Mouse (Mus musculus): ENCODE measurements at regions not wholly inside any gene's neighbourhood (a gene's known extent, or its start where the extent isn't known, plus 50 kb on each side); places are given as distances from the start of the nearest gene placed in this dataset.

DNA sequence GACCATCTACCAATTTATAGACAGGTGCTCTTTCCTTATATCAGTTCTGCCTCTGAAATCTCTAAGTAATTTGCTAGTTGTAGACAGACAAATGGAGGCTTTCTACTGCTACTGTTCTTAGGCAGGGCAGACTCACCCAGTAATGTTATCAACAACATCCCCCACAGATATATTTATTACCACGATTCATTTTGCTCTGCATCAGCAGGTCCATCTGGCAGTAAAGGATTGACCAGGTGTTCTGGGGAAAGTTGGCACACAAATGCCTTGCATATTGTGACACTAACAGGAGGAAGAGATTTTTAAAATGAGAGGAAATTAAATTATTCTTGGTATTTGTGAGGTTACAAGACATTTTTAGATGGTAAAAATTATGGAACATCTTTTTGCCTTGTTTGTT, 627.3 kb upstream of the Tmprss15 start:
- WGBS = 66% methylated on average over 1 of the region's 1 CpGs
- ATAC-seq (replicated peaks; ENCODE audit: extremely low read depth, insufficient read depth, low FRiP score) = no peak
- H3K4me2 ChIP-seq (ENCODE audit: low read depth, low read length) = no peak overlapping the region

GRCm38 (mm10) chr16:79692444-79692843, 601.5 kb upstream of the Tmprss15 start:
- Histone ChIP-seq H3K27me3 (ENCODE audit: control insufficient read depth, insufficient read depth, low read length) (no peaks in the 10 kb centered on the region), H3K27ac (ENCODE audit: low read length) (no peak overlapping the region), H3K9ac (ENCODE audit: low read length) (no peak overlapping the region), H3K9me3 (replicated peaks; ENCODE audit: control insufficient read depth, low read length) (no peaks in the 10 kb centered on the region), H3K4me1 (ENCODE audit: control insufficient read depth, insufficient read depth, low read length) (no peaks in the 10 kb centered on the region), H3K4me3 (ENCODE audit: low read length) (no peak overlapping the region), H3K4me2 (ENCODE audit: low read depth, low read length) (no peak overlapping the region), H3K36me3 (ENCODE audit: control insufficient read depth, insufficient read depth) (no peaks in the 10 kb centered on the region)
- no peak for ATAC-seq (replicated peaks; ENCODE audit: extremely low read depth, insufficient read depth, low FRiP score)
- WGBS = 67% methylated on average over 2 of the region's 2 CpGs

More for the DNA sequence above, 627.3 kb upstream of the Tmprss15 start:
- no peaks in the 10 kb centered on the region for H3K4me1 ChIP-seq (ENCODE audit: control insufficient read depth, insufficient read depth, low read length)
- no peak overlapping the region for H3K9ac ChIP-seq (ENCODE audit: low read length)
- H3K4me3 ChIP-seq (ENCODE audit: low read length) = no peak overlapping the region
- H3K36me3 ChIP-seq (ENCODE audit: control insufficient read depth, insufficient read depth) = no peaks in the 10 kb centered on the region
- H3K9me3 ChIP-seq (replicated peaks; ENCODE audit: control insufficient read depth, low read length) = no peaks in the 10 kb centered on the region
- H3K27ac ChIP-seq (ENCODE audit: low read length) = no peak overlapping the region
- H3K27me3 ChIP-seq (ENCODE audit: control insufficient read depth, insufficient read depth, low read length) = no peaks in the 10 kb centered on the region

- H3K4me2 ChIP-seq (ENCODE audit: low read depth, low read length) = no peak overlapping the region
Observed at GRCm38 (mm10) chr16:79651162-79651741, 560.4 kb upstream of the Tmprss15 start.

GRCm38 (mm10) chr16:79640898-79641297, 550.0 kb upstream of the Tmprss15 start:
- Histone ChIP-seq H3K27ac (ENCODE audit: low read length) (no peak overlapping the region), H3K4me3 (ENCODE audit: low read length) (no peak overlapping the region), H3K4me2 (ENCODE audit: low read depth, low read length) (no peak overlapping the region), H3K9me3 (replicated peaks; ENCODE audit: control insufficient read depth, low read length) (no peaks in the 10 kb centered on the region), H3K4me1 (ENCODE audit: control insufficient read depth, insufficient read depth, low read length) (no peaks in the 10 kb centered on the region), H3K9ac (ENCODE audit: low read length) (no peak overlapping the region), H3K27me3 (ENCODE audit: control insufficient read depth, insufficient read depth, low read length) (no peaks in the 10 kb centered on the region), H3K36me3 (ENCODE audit: control insufficient read depth, insufficient read depth) (no peaks in the 10 kb centered on the region)
- ATAC-seq (replicated peaks; ENCODE audit: extremely low read depth, insufficient read depth, low FRiP score) = no peak
- 82% methylated on average over 3 of the region's 3 CpGs for WGBS

More at GRCm38 (mm10) chr16:79651162-79651741, 560.4 kb upstream of the Tmprss15 start:
- Histone ChIP-seq H3K36me3 (ENCODE audit: control insufficient read depth, insufficient read depth) (no peaks in the 10 kb centered on the region), H3K4me1 (ENCODE audit: control insufficient read depth, insufficient read depth, low read length) (no peaks in the 10 kb centered on the region), H3K27me3 (ENCODE audit: control insufficient read depth, insufficient read depth, low read length) (no peaks in the 10 kb centered on the region), H3K27ac (ENCODE audit: low read length) (no peak overlapping the region), H3K4me3 (ENCODE audit: low read length) (no peak overlapping the region), H3K9ac (ENCODE audit: low read length) (no peak overlapping the region), H3K9me3 (replicated peaks; ENCODE audit: control insufficient read depth, low read length) (no peaks in the 10 kb centered on the region)
- 71% methylated on average over 6 of the region's 6 CpGs for WGBS
- ATAC-seq (replicated peaks; ENCODE audit: extremely low read depth, insufficient read depth, low FRiP score) = no peak

GRCm38 (mm10) chr16:79627139-79627538, 536.2 kb upstream of the Tmprss15 start:
- 56% methylated on average over 1 of the region's 1 CpGs for WGBS
- no peaks in the 10 kb centered on the region for H3K27me3 ChIP-seq (ENCODE audit: control insufficient read depth, insufficient read depth, low read length)
- no peaks in the 10 kb centered on the region for H3K9me3 ChIP-seq (replicated peaks; ENCODE audit: control insufficient read depth, low read length)
- H3K4me2 ChIP-seq (ENCODE audit: low read depth, low read length) = no peak overlapping the region
- no peaks in the 10 kb centered on the region for H3K36me3 ChIP-seq (ENCODE audit: control insufficient read depth, insufficient read depth)
- H3K4me3 ChIP-seq (ENCODE audit: low read length) = no peak overlapping the region
- no peak overlapping the region for H3K9ac ChIP-seq (ENCODE audit: low read length)
- H3K27ac ChIP-seq (ENCODE audit: low read length) = no peak overlapping the region
- ATAC-seq (replicated peaks; ENCODE audit: extremely low read depth, insufficient read depth, low FRiP score) = no peak
- no peaks in the 10 kb centered on the region for H3K4me1 ChIP-seq (ENCODE audit: control insufficient read depth, insufficient read depth, low read length)

DNA sequence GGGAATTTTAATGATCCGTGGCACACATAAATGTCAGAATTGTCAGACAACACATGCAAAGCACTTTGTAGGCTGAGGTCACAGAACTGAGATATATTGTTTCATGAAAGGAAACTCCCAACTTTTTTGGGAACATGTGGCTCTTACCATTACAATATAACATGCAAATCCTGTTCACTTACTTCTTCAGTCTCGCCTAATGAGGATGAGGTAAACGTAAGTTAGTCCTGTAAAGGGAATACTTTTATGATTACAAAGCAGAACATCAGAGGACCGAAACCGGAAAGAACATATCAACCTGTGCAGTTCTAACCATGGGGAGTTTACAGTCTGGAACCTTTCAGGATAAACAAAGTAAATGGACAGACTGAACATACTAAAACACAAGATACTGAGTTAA, 520.1 kb upstream of the Tmprss15 start:
- Histone ChIP-seq H3K36me3 (ENCODE audit: control insufficient read depth, insufficient read depth) (no peaks in the 10 kb centered on the region), H3K9me3 (replicated peaks; ENCODE audit: control insufficient read depth, low read length) (no peaks in the 10 kb centered on the region), H3K4me2 (ENCODE audit: low read depth, low read length) (no peak overlapping the region), H3K4me3 (ENCODE audit: low read length) (no peak overlapping the region), H3K9ac (ENCODE audit: low read length) (no peak overlapping the region), H3K27ac (ENCODE audit: low read length) (no peak overlapping the region), H3K27me3 (ENCODE audit: control insufficient read depth, insufficient read depth, low read length) (no peaks in the 10 kb centered on the region), H3K4me1 (ENCODE audit: control insufficient read depth, insufficient read depth, low read length) (no peaks in the 10 kb centered on the region)
- WGBS = 79% methylated on average over 5 of the region's 5 CpGs
- no peak for ATAC-seq (replicated peaks; ENCODE audit: extremely low read depth, insufficient read depth, low FRiP score)

DNA sequence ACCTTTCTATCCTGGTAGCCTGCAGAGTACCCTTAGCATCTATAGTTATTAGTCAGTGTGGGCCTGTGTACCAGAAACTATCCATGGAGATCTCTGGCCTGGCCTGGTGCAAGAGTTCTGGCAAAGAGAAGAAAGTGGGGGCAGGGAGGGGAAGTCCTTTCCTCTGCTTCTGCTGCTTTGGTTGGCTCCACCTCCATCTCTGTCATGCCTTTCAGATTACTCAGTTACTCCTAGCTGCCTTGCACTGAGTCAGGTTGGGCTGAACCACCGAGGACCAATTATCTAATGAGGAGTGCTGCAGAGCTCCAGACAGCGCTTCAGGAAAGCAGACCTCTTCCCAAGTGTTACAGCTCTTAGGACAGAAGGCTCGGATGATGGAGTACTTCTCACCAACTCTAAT, 500.0 kb upstream of the Tmprss15 start:
- no peak for ATAC-seq (replicated peaks; ENCODE audit: extremely low read depth, insufficient read depth, low FRiP score)
- WGBS = 48% methylated on average over 3 of the region's 3 CpGs

GRCm38 (mm10) chr16:79585745-79586144, 494.8 kb upstream of the Tmprss15 start:
- H3K27ac ChIP-seq (ENCODE audit: low read length) = no peak overlapping the region
- no peak for ATAC-seq (replicated peaks; ENCODE audit: extremely low read depth, insufficient read depth, low FRiP score)

More for the DNA sequence above, 500.0 kb upstream of the Tmprss15 start:
- no peaks in the 10 kb centered on the region for H3K27me3 ChIP-seq (ENCODE audit: control insufficient read depth, insufficient read depth, low read length)
- H3K36me3 ChIP-seq (ENCODE audit: control insufficient read depth, insufficient read depth) = no peaks in the 10 kb centered on the region
- no peak overlapping the region for H3K9ac ChIP-seq (ENCODE audit: low read length)
- H3K4me1 ChIP-seq (ENCODE audit: control insufficient read depth, insufficient read depth, low read length) = no peaks in the 10 kb centered on the region
- H3K27ac ChIP-seq (ENCODE audit: low read length) = no peak overlapping the region
- no peaks in the 10 kb centered on the region for H3K9me3 ChIP-seq (replicated peaks; ENCODE audit: control insufficient read depth, low read length)
- H3K4me3 ChIP-seq (ENCODE audit: low read length) = no peak overlapping the region
- no peak overlapping the region for H3K4me2 ChIP-seq (ENCODE audit: low read depth, low read length)

DNA sequence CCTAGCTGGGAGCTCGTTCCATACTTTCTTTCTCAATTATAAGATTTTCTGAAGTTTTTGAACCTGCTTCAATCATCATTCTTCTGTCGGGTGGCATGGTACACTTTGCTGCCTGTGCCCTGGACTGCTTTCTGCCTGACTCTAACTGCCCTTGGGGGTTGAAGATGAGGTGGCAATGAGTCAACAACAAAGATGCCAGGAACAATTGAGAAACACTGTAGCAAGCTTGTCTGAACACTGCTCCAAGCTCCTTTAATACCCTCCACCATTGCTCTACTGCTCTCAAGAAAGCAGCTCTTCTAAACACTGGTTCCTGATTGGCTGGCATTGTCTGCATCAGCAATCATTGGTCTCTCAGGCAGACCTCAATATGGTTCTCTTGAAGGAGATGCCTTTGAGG, 480.0 kb upstream of the Tmprss15 start:
- ATAC-seq (replicated peaks; ENCODE audit: extremely low read depth, insufficient read depth, low FRiP score) = no peak
- WGBS = 73% methylated on average over 2 of the region's 2 CpGs
- no peak overlapping the region for H3K4me3 ChIP-seq (ENCODE audit: low read length)

More at GRCm38 (mm10) chr16:79585745-79586144, 494.8 kb upstream of the Tmprss15 start:
- Histone ChIP-seq H3K9ac (ENCODE audit: low read length) (no peak overlapping the region), H3K4me2 (ENCODE audit: low read depth, low read length) (no peak overlapping the region), H3K4me1 (ENCODE audit: control insufficient read depth, insufficient read depth, low read length) (no peaks in the 10 kb centered on the region), H3K9me3 (replicated peaks; ENCODE audit: control insufficient read depth, low read length) (no peaks in the 10 kb centered on the region), H3K27me3 (ENCODE audit: control insufficient read depth, insufficient read depth, low read length) (no peaks in the 10 kb centered on the region), H3K4me3 (ENCODE audit: low read length) (no peak overlapping the region), H3K36me3 (ENCODE audit: control insufficient read depth, insufficient read depth) (no peaks in the 10 kb centered on the region)

More for the DNA sequence above, 480.0 kb upstream of the Tmprss15 start:
- no peaks in the 10 kb centered on the region for H3K9me3 ChIP-seq (replicated peaks; ENCODE audit: control insufficient read depth, low read length)
- H3K9ac ChIP-seq (ENCODE audit: low read length) = no peak overlapping the region
- H3K36me3 ChIP-seq (ENCODE audit: control insufficient read depth, insufficient read depth) = no peaks in the 10 kb centered on the region
- no peaks in the 10 kb centered on the region for H3K27me3 ChIP-seq (ENCODE audit: control insufficient read depth, insufficient read depth, low read length)
- no peak overlapping the region for H3K27ac ChIP-seq (ENCODE audit: low read length)
- no peaks in the 10 kb centered on the region for H3K4me1 ChIP-seq (ENCODE audit: control insufficient read depth, insufficient read depth, low read length)
- H3K4me2 ChIP-seq (ENCODE audit: low read depth, low read length) = no peak overlapping the region
